Mouse (Mus musculus) neutrophil, adult 59 days (primary cell): ENCODE measurements around the gene Snapc3. TPM values are rescaled to one million over a fixed set of nuclear protein-coding genes. Genes with fewer than 3 reads are reported as not detected.

Experiments
- total RNA-seq, 2 experiments: library from RNA; stranded (reverse); gene quantifications; 1 replicate in 1 of 2; 2 replicates in 1 of 2; pipeline ENCODE4 v1.2.4; 2023

Gene Snapc3
- 10 to 100 TPM; 16.9 to 21.5 TPM for total RNA-seq

DNA sequence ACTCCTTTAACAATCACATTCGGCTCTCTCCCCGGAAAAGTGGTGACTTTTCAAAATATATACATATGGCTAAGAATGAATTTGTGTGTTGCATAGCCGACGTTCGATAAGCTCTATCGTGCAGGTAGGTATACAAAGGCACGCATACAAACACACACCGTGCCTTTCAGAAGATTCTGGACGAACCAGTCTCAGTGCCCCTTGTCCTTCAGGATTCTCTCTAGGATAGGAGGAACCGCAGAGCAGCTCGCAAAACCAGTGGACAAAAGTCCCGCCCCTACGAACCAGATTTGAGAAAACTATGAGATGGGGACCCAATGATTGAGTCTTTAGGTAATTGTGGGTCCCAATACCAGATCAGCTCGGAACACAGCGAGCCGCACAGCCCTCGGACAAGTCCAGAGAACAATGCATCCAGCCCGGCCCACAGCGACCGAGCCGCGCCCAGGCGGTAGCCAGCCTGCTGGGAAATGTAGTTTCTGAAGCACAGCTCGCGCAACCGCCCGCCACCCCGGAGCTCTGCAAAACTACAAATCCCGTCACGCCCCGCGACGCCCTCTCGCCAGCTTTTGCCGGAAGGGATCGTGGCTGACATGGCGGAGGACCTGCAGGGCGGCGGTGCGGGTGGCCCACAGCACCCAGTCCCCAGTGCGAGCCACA is at the start of gene Snapc3:
Snapc3 (plus strand) TSS at position 565 of the 660 bp plus-strand sequence.

DNA sequence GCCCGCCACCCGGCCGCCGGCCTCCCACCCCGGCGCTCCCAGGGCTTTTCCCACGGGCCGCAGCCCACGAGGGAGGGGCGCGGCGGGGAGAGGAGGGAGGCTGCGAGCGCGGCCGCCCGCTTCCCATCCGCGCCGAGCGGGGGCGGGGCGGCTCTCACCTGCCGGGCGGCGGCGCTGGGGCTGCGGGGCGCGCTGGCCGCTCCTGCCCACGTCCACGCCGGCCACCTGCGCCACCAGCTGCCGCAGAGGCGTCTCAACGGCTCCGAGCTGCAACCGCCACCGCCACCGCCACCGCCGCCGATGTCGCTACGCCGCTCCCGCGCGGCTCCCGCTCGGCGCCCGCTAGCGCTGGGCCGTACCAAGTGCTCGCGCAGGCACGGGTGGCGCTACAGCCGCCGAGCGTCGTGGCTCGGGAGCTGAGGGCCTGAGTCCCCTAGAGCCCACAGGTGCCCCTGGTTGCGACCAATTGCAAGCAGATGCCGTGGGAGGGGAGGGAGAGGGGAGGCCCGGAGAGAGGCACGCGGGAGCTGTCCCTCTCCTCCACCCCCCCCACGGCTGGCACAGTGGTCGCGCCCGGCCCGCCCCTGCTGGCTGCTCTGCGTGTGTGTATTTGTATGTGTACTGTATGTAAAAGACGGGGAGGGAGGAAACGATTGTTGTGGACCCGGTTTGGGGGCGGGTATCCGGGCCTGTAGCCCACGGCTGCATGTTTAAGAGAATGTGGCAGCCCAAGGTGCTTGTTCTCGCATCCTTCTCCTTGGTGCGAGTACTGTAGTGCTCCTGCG is 68.8 kb downstream of the Snapc3 start, which contains the start of gene Psip1:
Psip1 (minus strand) TSS at position 343 of the 785 bp plus-strand sequence.

Other genes with a start within 250 kb of the Snapc3 start
- gene Ttc39b, start 93.5 kb upstream of the Snapc3 start, total RNA-seq = 10 to 100 TPM; 31.3 to 37.2 TPM
- 10 to 100 TPM; 40.2 to 47.5 TPM for gene Psip1, start 68.7 kb downstream of the Snapc3 start, total RNA-seq
- gene Ccdc171, start 107.8 kb downstream of the Snapc3 start, total RNA-seq = 1 to 10 TPM; 1.4 to 1.7 TPM